Mouse (Mus musculus): ENCODE results near the gene Klf3. TPM values are rescaled to one million over a fixed set of nuclear protein-coding genes. Genes with fewer than 3 reads are reported as not detected.
A peak's percentile ranks its signal among the peaks of the same experiment; 100 is the strongest.
"Not testable (repeated sequence)": the region's sequence is repeated elsewhere in the genome, so short reads cannot be mapped to it uniquely, and the experiment has no call there.

Klf3 gene
- total RNA-seq, 2 experiments from 2014 or later, result 55.0 to 55.2 TPM

- peak; percentile 42 to 56 for DNase-seq (ENCODE audit: low spot score in 2 of 2)
- Histone ChIP-seq H3K4me3 (no peak overlapping the region), H3K27ac (peak overlapping the region; percentile 78)
- no peak for TF ChIP-seq CTCF (conservative IDR thresholded peaks at IDR 0.05)
Observed at GRCm38 (mm10) chr5:64878027-64878425, 74.8 kb downstream of the Klf3 start.

GRCm38 (mm10) chr5:64878526-64878925 lies 75.3 kb downstream of the Klf3 start:
- no peak for TF ChIP-seq CTCF (conservative IDR thresholded peaks at IDR 0.05)
- H3K27ac ChIP-seq, result peak overlapping the region; percentile 64
- DNase-seq (ENCODE audit: low spot score in 2 of 2), result no peak

DNA sequence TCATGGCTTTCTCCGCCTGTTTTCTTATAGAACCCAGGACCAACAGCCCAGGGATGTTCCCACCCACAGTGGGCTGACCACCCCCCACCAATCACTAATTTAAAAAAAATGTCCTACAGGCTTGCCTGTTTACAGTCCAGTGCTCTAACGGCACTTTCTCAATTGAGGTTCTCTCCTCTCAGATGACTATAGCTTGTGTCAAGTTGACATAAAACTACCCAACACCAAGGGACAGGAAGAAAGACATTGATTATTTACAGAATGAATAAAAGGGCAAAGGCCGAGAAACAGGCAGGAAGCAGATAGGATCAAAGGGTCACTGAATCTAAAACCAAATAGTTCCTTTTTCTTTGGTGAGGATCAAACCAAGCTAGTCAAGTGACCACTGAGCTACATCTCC lies 76.1 kb downstream of the Klf3 start:
- no peak for TF ChIP-seq CTCF (conservative IDR thresholded peaks at IDR 0.05)
- DNase-seq (ENCODE audit: low spot score in 2 of 2), result no peak
- Histone ChIP-seq H3K27ac (no peak overlapping the region), H3K4me3 (no peak overlapping the region)

More at GRCm38 (mm10) chr5:64878526-64878925, 75.3 kb downstream of the Klf3 start:
- no peak overlapping the region for H3K4me3 ChIP-seq

DNA sequence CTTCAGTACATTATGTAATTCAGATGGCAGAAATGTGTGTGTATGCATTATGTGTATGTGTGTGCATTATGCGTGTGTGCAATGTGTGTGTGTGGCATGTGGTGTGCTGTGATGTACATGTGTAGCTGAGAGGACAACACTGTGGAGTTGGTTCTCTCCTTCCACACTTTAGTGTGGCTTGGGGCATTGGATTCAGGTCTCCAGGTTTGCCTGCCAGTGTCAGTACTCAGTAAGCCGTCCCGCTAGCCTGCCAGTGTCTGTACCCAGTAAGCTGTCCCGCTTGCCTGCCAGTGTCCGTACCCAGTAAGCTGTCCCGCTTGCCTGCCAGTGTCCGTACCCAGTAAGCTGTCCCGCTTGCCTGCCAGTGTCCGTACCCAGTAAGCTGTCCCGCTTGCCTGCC lies 78.4 kb downstream of the Klf3 start:
- not testable (repeated sequence) for DNase-seq (ENCODE audit: low spot score in 2 of 2); H3K27ac ChIP-seq; H3K4me3 ChIP-seq

- not testable (repeated sequence) for DNase-seq (ENCODE audit: low spot score in 2 of 2); H3K27ac ChIP-seq; H3K4me3 ChIP-seq
Observed at GRCm38 (mm10) chr5:64881976-64882375, 78.8 kb downstream of the Klf3 start.

Other genes with a start within 250 kb of the Klf3 start
- gene Tlr1, start 130.2 kb downstream of the Klf3 start, total RNA-seq (2021), result under 1 TPM; 0.44 to 0.59 TPM
- 1 to 10 TPM in 1 of 2 experiments, under 1 TPM in 1; 0.95 to 1.0 TPM for gene Tlr6, start 156.7 kb downstream of the Klf3 start, total RNA-seq (2021)
- gene Fam114a1, start 166.7 kb downstream of the Klf3 start, total RNA-seq (2021), result 1 to 10 TPM; 4.2 to 5.8 TPM